20 mouse cellular contexts compared by ENCODE assay signal in the genomic region with DNA sequence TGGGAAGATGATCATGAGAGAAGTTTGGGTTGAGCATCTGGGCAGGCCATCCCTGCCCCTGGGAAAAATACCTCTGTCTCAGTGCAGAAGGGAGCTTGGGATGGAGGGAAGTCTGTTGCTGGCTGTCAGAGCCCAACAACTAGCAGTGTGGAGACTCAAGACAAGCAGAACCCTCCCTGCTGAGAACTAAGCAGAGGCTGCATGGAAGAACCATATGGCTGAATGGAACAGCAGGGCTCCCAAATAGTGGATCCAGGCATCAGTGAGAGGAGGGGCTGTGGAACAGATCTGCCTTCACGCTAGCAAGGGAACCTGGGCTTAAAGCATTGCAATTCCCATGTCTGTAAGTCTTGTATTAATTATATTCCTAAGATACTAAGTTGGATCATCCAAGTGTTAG. TPM values are rescaled to one million over a fixed set of nuclear protein-coding genes. Genes with fewer than 3 reads are reported as not detected.
DNase-seq lines count a peak whose midpoint lies in the region; ATAC-seq lines count a peak whose summit lies in the region.
"Had no signal": no experiment of that assay in that cellular context is flagged by ENCODE, and none has a peak within 500 bp of the region (broad histone marks: within the 10 kb centered on the region; RNA-seq: fewer than 3 reads in every experiment).

No protein-coding gene starts in this region.

- DNase-seq in cerebellum, postnatal 36 days = no peak
- peak; percentile 28 for DNase-seq in cerebellum, adult 9-11 months
- DNase-seq in cerebellum, adult 11 months = no peak
- peak; percentile 31 for DNase-seq in layer of hippocampus, adult 11-12 months (ENCODE audit: low spot score)
- DNase-seq in layer of hippocampus, postnatal 10 days (ENCODE audit: low spot score in 2 of 2) = no peak
- DNase-seq in layer of hippocampus, adult 9-11 months = peak; percentile 52
- DNase-seq in layer of hippocampus, adult 8-10 months (ENCODE audit: low spot score in 2 of 2) = no peak
- DNase-seq: adrenal gland, adult 8-10 months; adrenal gland, postnatal 25 days; cerebellum, postnatal 14 days; embryo, embryonic 11 days; gastrocnemius, adult 2 months; gastrocnemius, postnatal 14 days; heart, adult 11 months had no signal

- ATAC-seq in cerebellum, adult (ENCODE audit: insufficient number of reproducible peaks, low FRiP score, low TSS enrichment) = peak; percentile 51; the same call in 1 of the 2 replicates
- ATAC-seq: activated CD4-positive, CD25-positive, alpha-beta regulatory T cell, adult 4 months; forebrain, embryonic 15.5 days; hindbrain, embryonic 16.5 days; intestine, embryonic 15.5 days had no signal

RNA-seq across cellular contexts. Expression of gene Fmn1, which starts 46.4 kb away (rescaled TPM):
- 10 to 100 TPM in 1 of 2 experiments, 1 to 10 TPM in 1; 9.8 to 10.0 TPM for total RNA-seq in layer of hippocampus, postnatal 10 days (2021)
- 10 to 100 TPM; 53.3 to 56.4 (median 55.5) TPM for total RNA-seq in layer of hippocampus, adult 8-10 months (2022)
- total RNA-seq: hematopoietic stem cell, adult 5-6 weeks had no signal

Comparison
In these comparisons a context has a peak if more than half of its experiments do, and no peak if none do; other contexts are left out.
1. DNase-seq: peak in cerebellum, adult 9-11 months (single experiment), layer of hippocampus, adult 11-12 months (single experiment) and layer of hippocampus, adult 9-11 months (single experiment); none in cerebellum, postnatal 36 days (0 of 2), cerebellum, adult 11 months (single experiment), layer of hippocampus, postnatal 10 days (0 of 2) and layer of hippocampus, adult 8-10 months (0 of 2).
2. RNA of gene Fmn1, which starts 46.4 kb away (total RNA-seq): 53.3 to 56.4 TPM in layer of hippocampus, adult 8-10 months; 9.8 to 10.0 TPM in layer of hippocampus, postnatal 10 days; every median in the first group is over 4 times any median in the second.